Mouse (Mus musculus) cortical plate, adult 2 months (tissue): ENCODE results near the gene Sult1a1. TPM values are rescaled to one million over a fixed set of nuclear protein-coding genes. Genes with fewer than 3 reads are reported as not detected.
A peak's percentile ranks its signal among the peaks of the same experiment; 100 is the strongest.

Source experiments
- H3K27ac ChIP-seq: fragments of 200-500 bp; 2 replicates; pipeline ENCODE4 v1.5.1; 2012; ENCODE audit warnings: low read length, control low read depth, inconsistent platforms; ENCODE audit not compliant: insufficient read depth
- H3K4me1 ChIP-seq: fragments of 200-500 bp; 2 replicates; pipeline ENCODE4 v1.6.1; 2011; ENCODE audit warnings: low read length; ENCODE audit not compliant: control insufficient read depth, insufficient read depth
- H3K4me3 ChIP-seq: fragments of 200-500 bp; 2 replicates; pipeline ENCODE4 v1.5.1; 2011; ENCODE audit warnings: mild to moderate bottlenecking, low read length, control low read depth; ENCODE audit not compliant: insufficient read depth
- CTCF ChIP-seq: fragments of 200-500 bp; IDR thresholded peaks from 2 replicates; pipeline ENCODE4 v1.5.1; 2011; ENCODE audit warnings: mild to moderate bottlenecking, control low read depth, low read length; ENCODE audit not compliant: insufficient read depth; ENCODE audit errors: extremely low read depth
- POLR2A ChIP-seq: fragments of 200-500 bp; IDR thresholded peaks from 2 replicates; pipeline ENCODE4 v1.6.1; 2011; ENCODE audit warnings: mild to moderate bottlenecking, low read length, control low read depth; ENCODE audit not compliant: insufficient read depth; ENCODE audit errors: extremely low read depth
- polyA plus RNA-seq: library from polyadenylated mRNA; depleted of rRNA; stranded (reverse); fragments of >200 nt; gene quantifications from 2 replicates; pipeline ENCODE4 v1.2.3, GENCODE M21; 2012

Gene Sult1a1
- polyA plus RNA-seq, 1 experiment: 14.1 TPM

DNA sequence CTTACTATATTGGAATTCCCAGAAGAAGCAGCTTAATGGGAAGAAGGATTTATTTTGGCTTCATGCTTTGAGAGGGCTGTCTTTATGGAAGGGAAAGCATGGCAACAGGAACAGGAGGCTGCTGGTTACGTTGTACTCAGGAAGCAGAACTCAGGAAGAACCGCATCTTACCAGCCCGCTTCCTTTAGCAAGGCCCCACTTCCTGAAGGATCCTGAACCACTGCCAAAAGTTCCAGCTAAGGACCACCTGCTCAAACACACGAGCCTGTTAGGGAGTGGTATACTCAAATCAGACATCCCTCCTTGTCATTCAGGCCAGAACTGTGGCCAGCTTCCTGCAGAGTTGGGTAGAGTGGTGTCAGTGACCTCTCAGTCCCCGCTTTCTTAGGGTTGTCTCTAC is 7.8 kb downstream of the Sult1a1 start:
- TF ChIP-seq POLR2A (no peak), CTCF (no peak)
- Histone ChIP-seq H3K4me3 (no peak overlapping the region), H3K27ac (no peak overlapping the region), H3K4me1 (no peaks in the 10 kb centered on the region)

DNA sequence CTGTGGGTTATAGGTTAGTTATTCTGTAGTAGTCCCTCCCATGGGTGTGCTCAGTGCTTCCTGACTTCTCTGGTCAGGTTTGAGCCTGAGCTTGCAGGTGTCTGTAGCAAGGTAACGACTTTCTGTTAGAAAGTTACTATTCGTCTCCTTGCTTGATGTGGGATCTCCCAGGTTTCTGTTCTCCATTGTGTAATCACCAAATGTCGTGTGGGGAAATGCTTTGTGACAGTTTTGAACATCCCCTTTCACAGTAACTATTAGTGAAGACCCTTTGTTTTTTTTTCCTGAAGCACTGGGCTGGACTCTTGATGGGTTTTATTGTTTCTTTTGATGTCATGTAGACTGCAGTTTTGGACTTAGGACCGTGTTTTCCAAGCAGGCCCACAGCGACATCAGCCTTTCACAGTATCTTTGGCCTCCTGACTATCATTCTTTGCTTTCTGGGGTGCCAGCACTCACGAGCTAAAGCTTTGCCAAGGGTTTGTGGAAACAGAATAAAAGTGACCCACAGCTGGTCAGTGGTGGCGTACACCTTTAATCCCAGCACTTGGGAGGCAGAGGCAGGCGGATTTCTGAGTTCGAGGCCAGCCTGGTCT is 8.6 kb downstream of the Sult1a1 start:
- no peak overlapping the region for H3K4me3 ChIP-seq
- TF ChIP-seq CTCF (no peak), POLR2A (no peak)

DNA sequence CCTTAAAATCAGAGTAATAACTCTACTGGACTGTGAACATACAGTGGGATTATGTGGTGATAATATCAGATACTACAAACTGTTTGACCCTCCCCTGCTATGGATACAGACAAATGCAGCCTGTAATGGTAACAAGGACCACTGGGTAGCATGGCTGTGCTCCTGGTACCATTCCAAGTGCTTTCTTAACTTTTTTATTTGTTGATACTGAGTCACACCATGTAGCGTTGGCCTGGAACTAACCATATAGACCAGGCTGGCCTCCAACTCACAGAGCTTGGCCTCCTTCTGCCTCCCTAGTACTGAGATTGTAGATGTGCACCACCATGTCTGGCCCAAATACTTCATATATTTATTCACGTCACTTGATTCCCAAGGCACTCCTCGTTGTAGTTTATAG is 11.0 kb downstream of the Sult1a1 start:
- no peaks in the 10 kb centered on the region for H3K4me1 ChIP-seq
- H3K4me3 ChIP-seq: no peak overlapping the region
- TF ChIP-seq CTCF (no peak), POLR2A (no peak)
- no peak overlapping the region for H3K27ac ChIP-seq

More for the DNA sequence above, 8.6 kb downstream of the Sult1a1 start:
- no peaks in the 10 kb centered on the region for H3K4me1 ChIP-seq
- no peak overlapping the region for H3K27ac ChIP-seq

DNA sequence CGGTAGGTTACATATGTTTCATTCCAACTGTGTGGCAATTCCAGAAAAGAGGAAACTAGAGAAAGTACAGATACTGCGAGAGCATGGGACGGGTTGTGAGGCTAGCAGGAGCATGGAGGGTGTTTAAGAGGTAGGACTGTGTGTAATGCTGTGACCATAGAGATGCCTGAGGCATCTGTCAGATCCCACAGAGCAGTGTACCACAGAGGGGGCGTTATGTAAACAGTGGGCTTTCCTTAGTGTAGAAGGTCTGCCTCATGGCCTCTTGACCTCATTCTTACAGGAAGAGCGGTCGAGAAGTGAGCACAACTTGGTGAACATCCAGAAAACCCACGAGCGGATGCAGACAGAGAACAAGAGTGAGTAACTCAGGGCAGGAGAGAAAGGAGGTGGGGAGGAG is 12.6 kb downstream of the Sult1a1 start:
- H3K4me3 ChIP-seq: no peak overlapping the region
- TF ChIP-seq POLR2A (no peak), CTCF (no peak)
- H3K27ac ChIP-seq: no peak overlapping the region
- H3K4me1 ChIP-seq: no peaks in the 10 kb centered on the region

DNA sequence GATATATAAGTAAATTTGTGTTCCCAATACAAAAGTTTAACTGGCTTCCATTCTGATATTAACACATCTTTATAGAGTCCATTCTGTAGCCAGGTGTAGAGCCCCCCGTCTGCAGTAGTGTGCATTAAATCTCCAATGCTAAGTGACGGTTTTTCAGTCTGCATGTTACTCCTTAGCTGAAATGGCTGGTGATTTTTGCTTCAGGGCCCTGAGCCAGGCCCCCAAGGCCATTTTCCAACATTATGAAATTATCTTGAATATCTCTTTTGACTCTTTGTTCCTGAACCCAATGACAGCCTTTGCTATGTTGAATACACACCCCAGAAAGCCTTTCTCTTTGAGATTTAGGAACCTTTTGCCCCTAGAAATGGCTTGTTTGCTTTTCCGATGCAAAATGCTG is 16.5 kb downstream of the Sult1a1 start:
- Histone ChIP-seq H3K4me1 (no peaks in the 10 kb centered on the region), H3K27ac (no peak overlapping the region), H3K4me3 (no peak overlapping the region)
- TF ChIP-seq POLR2A (no peak), CTCF (no peak)

DNA sequence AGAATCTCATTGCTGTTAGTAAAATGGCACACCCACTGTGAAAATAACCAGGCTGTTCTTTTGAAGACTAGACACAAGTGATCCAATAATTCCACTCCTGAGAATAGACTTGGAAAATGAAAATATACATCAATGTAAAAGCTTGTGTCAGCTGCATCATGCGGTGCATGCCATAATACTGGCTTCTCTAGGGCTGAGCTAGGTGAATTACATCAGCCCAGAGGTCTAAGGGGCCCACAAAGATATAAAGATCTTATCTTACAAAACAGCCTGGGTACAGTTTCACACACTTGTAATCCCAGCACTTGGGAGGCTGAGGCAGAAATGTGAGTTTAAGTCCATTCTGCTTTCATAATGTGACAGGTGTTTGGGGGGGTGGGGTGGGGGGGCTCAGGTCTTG is 18.7 kb downstream of the Sult1a1 start:
- Histone ChIP-seq H3K4me3 (no peak overlapping the region), H3K4me1 (no peaks in the 10 kb centered on the region), H3K27ac (no peak overlapping the region)
- TF ChIP-seq CTCF (no peak), POLR2A (no peak)

DNA sequence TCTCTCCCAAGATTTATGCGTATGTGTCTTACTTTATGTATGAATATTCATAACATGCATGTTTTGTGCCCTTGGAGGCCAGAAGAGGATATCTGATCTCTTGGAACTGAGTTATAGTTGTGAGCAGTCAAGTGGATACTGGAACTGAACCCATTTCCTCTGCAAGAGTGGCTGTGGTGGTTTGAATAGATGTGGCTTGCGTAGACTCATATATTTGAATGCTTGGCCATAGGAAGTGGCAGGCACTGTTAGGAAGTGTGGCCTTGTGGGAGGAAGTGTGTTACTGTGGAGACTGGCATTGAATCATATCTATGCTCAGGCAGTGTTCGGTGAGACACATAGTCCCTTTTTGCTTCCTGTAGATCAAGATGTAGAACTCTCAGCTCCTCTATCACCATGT is 20.5 kb downstream of the Sult1a1 start:
- H3K4me1 ChIP-seq: no peaks in the 10 kb centered on the region
- no peak overlapping the region for H3K4me3 ChIP-seq
- no peak overlapping the region for H3K27ac ChIP-seq
- TF ChIP-seq POLR2A (no peak), CTCF (no peak)

DNA sequence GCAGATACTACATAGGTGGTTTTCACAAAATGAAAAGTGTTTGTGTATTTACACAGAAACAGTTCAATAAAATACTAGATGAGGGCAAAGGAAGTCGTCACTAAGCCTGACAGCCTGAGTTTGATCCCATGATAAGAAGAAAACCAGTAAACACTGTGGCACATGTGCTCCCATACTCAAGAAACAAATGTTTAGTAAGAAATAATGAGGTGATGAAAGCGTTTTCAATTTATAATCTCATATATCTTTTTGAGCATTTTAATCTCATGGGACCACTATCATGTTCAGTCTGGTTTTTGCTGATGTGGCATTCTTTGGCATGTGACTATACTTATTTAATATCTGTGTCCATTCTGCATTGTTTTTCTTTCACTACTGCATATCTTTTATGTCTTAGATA is 22.2 kb downstream of the Sult1a1 start:
- Histone ChIP-seq H3K4me1 (no peaks in the 10 kb centered on the region), H3K27ac (no peak overlapping the region), H3K4me3 (no peak overlapping the region)
- no peak for TF ChIP-seq CTCF
- no peak for TF ChIP-seq POLR2A

DNA sequence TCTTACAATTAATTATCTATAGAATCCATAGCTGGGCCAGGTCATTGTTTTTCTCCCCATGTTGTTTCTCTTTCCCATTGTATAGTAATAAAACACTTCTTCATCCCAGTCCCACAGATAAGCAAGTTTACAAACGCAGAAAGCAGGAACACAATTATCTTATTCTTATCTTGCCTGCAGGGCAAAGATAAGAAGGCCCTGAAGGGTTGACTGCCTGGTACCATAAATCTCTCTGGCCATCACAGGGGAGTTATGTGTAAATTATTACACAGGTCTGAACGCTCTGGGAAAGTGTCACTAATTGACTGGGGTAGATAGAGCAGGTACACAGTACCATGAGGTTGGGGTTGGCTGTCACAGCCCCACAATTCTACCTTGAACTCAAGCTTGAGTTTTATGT is 25.4 kb downstream of the Sult1a1 start:
- no peak overlapping the region for H3K4me3 ChIP-seq
- TF ChIP-seq POLR2A: no peak
- no peak for TF ChIP-seq CTCF
- no peak overlapping the region for H3K27ac ChIP-seq
- no peaks in the 10 kb centered on the region for H3K4me1 ChIP-seq

DNA sequence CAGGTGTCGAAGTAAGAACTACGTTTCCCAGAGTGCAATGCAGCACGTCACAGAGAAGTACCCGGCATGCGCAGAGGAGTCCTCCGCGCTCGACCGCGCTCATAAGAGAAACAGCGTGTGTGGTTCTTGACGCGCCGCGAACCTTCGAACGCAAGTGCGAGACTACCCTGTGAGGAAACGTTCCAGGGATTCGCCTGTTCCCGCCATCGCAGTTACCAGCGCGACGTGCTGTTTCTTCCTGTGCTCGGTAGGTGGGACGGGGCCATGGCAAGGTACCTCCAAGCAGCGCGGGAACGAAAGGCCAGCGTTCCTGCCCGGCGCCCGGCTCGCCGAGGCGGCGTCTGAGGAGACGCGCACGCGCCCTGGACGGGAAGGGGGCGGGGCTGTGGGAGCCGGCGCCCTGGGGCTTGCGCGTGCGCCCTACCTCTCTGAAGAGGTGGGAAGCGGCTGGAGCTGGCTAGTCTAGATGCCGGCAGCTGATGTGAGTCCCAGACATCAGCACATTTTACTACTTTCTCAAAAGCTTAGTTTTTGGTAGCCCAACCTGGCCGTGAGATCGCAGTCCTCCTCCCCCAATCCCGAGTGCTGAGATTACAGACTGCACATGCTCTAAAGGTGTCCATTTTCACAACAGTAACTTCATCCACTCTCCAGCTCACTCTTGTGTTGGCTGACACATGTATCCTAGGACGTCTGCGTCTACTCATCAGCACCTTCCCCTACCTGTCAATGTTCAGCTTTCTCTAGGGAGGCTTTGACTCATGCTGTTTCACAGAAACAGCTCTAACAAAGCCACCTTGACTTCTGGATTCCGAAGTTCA is 26.8 kb downstream of the Sult1a1 start, which contains the start of gene Sgf29:
Sgf29 (plus strand) TSS at position 79 of the 821 bp plus-strand sequence.
- peak; percentile 96; the same call in 1 of the 2 replicates for TF ChIP-seq POLR2A
- TF ChIP-seq CTCF: no peak
- H3K4me3 ChIP-seq: peak within 1 kb of the TSS; percentile 59

More for the DNA sequence above, 26.8 kb downstream of the Sult1a1 start, which contains the start of gene Sgf29:
- Histone ChIP-seq H3K4me1 (no peaks in the 10 kb centered on the region), H3K27ac (peak within 1 kb of the TSS; percentile 67)
